Mouse (Mus musculus): Measurements from ENCODE around the gene Tmem235. TPM values are rescaled to one million over a fixed set of nuclear protein-coding genes. Genes with fewer than 3 reads are reported as not detected.
A peak's percentile ranks its signal among the peaks of the same experiment; 100 is the strongest.

Tmem235 gene
- total and polyA plus RNA-seq, 3 experiments, result not detected

GRCm38 (mm10) chr11:117829671-117830215, 30.8 kb upstream of the Tmem235 start:
- in situ Hi-C loops (cut with MboI; ENCODE audit: low pct_ligation_motif_present, low pct_unique_long_range_greater_than_20kb, low sequenced_read_pairs) (loop anchor here (5.0 to 10.0 kb wide), 3 partner anchors 37 to 355 kb away; no protein-coding TSS in a partner anchor), dilution Hi-C loops (cut with MboI; ENCODE audit: extremely low pct_ligation_motif_present, extremely low pct_unique_long_range_greater_than_20kb, low sequenced_read_pairs) (no loop called here)
- Histone ChIP-seq H3K4me3 (replicated peaks in 1 of 3; ENCODE audit: low read depth in 2 of 3, low read length in 2 of 3, poor library complexity in 1 of 3) (no peak overlapping the region), H3K36me3 (replicated peaks in 1 of 2; ENCODE audit: control insufficient read depth in 1 of 2, insufficient read depth in 1 of 2, low read length in 1 of 2) (peaks cover 0 to 11% of the 10 kb centered on the region in 2 experiments), H3K9ac (ENCODE audit: insufficient read depth, low read depth) (peak overlapping the region; percentile 57; the same call in 1 of the 2 replicates), H3K9me3 (replicated peaks; ENCODE audit: low read length) (no peaks in the 10 kb centered on the region), H3K79me2 (replicated peaks; ENCODE audit: control insufficient read depth, extremely low read depth, insufficient read depth, poor library complexity, severe bottlenecking) (peaks cover 28% of the 10 kb centered on the region), H3K27me3 (replicated peaks) (no peaks in the 10 kb centered on the region), H3K4me2 (ENCODE audit: insufficient read depth, low read depth, poor library complexity, severe bottlenecking) (no peak overlapping the region), H3K4me1 (ENCODE audit: control insufficient read depth in 1 of 2, insufficient read depth in 2 of 2) (peaks cover 11 to 39% of the 10 kb centered on the region in 2 experiments), H3K27ac (ENCODE audit: insufficient read depth, low read depth) (no peak overlapping the region)
- no peak for DNase-seq (ENCODE audit: extremely low read depth)
- TF ChIP-seq GABPA (IDR thresholded peaks at IDR 0.05; ENCODE audit: insufficient replicate concordance, low read depth, low read length), result no peak
- TF ChIP-seq IRF4 (IDR thresholded peaks at IDR 0.05; ENCODE audit: low read depth, low read length), result no peak
- TF ChIP-seq MAZ (IDR thresholded peaks at IDR 0.05; ENCODE audit: low read depth, low read length), result no peak
- TF ChIP-seq MXI1 (IDR thresholded peaks at IDR 0.05; ENCODE audit: low read depth, low read length), result no peak
- TF ChIP-seq UBTF (IDR thresholded peaks at IDR 0.05; ENCODE audit: low read depth, low read length), result no peak

GRCm38 (mm10) chr11:117830401-117830800, 30.2 kb upstream of the Tmem235 start:
- in situ Hi-C loops (cut with MboI; ENCODE audit: low pct_ligation_motif_present, low pct_unique_long_range_greater_than_20kb, low sequenced_read_pairs) (no loop called here), dilution Hi-C loops (cut with MboI; ENCODE audit: extremely low pct_ligation_motif_present, extremely low pct_unique_long_range_greater_than_20kb, low sequenced_read_pairs) (no loop called here)
- peaks cover 11 to 39% of the 10 kb centered on the region in 2 experiments for H3K4me1 ChIP-seq (ENCODE audit: control insufficient read depth in 1 of 2, insufficient read depth in 2 of 2)
- no peak for TF ChIP-seq TBP (conservative IDR thresholded peaks at IDR 0.05; ENCODE audit: low read depth, low read length)
- no peak for TF ChIP-seq JUN (IDR thresholded peaks at IDR 0.05; ENCODE audit: insufficient read depth, low read depth, low read length)
- TF ChIP-seq ELF1 (IDR thresholded peaks at IDR 0.05; ENCODE audit: low read depth, low read length), result no peak
- no peak for TF ChIP-seq TCF12 (IDR thresholded peaks at IDR 0.05; ENCODE audit: low read depth, low read length)
- TF ChIP-seq NELFE (IDR thresholded peaks at IDR 0.05; ENCODE audit: low read depth, low read length), result no peak
- no peak for TF ChIP-seq E2F4 (IDR thresholded peaks at IDR 0.05; ENCODE audit: insufficient replicate concordance, low read depth, low read length)
- TF ChIP-seq ZKSCAN1 (IDR thresholded peaks at IDR 0.05; ENCODE audit: borderline replicate concordance, low read depth, low read length), result no peak
- no peak for TF ChIP-seq MAZ (IDR thresholded peaks at IDR 0.05; ENCODE audit: low read depth, low read length)
- no peak for TF ChIP-seq MYC (IDR thresholded peaks at IDR 0.05; ENCODE audit: low read depth, low read length)
- TF ChIP-seq GABPA (IDR thresholded peaks at IDR 0.05; ENCODE audit: insufficient replicate concordance, low read depth, low read length), result no peak
- TF ChIP-seq JUND (conservative IDR thresholded peaks at IDR 0.05; ENCODE audit: low read depth, low read length), result no peak
- TF ChIP-seq MEF2A (IDR thresholded peaks at IDR 0.05; ENCODE audit: borderline replicate concordance, low read depth, low read length), result no peak
- peaks cover 21% of the 10 kb centered on the region for H3K79me2 ChIP-seq (replicated peaks; ENCODE audit: control insufficient read depth, extremely low read depth, insufficient read depth, poor library complexity, severe bottlenecking)
- DNase-seq (ENCODE audit: extremely low read depth), result no peak
- H3K9me3 ChIP-seq (replicated peaks; ENCODE audit: low read length), result no peaks in the 10 kb centered on the region
- H3K9ac ChIP-seq (ENCODE audit: insufficient read depth, low read depth), result no peak overlapping the region
- H3K27ac ChIP-seq (ENCODE audit: insufficient read depth, low read depth), result no peak overlapping the region
- H3K27me3 ChIP-seq (replicated peaks), result no peaks in the 10 kb centered on the region
- H3K36me3 ChIP-seq (replicated peaks in 1 of 2; ENCODE audit: control insufficient read depth in 1 of 2, insufficient read depth in 1 of 2, low read length in 1 of 2), result peaks cover 0 to 17% of the 10 kb centered on the region in 2 experiments
- H3K4me2 ChIP-seq (ENCODE audit: insufficient read depth, low read depth, poor library complexity, severe bottlenecking), result no peak overlapping the region
- no peak overlapping the region for H3K4me3 ChIP-seq (replicated peaks in 1 of 3; ENCODE audit: low read depth in 2 of 3, low read length in 2 of 3, poor library complexity in 1 of 3)

All from CH12.LX (cell line).